Mouse (Mus musculus): ENCODE measurements around the gene Zfand4.

- TF ChIP-seq CTCF (IDR thresholded peaks at IDR 0.05; ENCODE audit: extremely low read depth, insufficient read depth, insufficient read length, insufficient replicate concordance) (no peak), POLR2A (IDR thresholded peaks at IDR 0.05; ENCODE audit: low read depth, low read length) (no peak)
Measured at GRCm38 (mm10) chr6:116337835-116338501, 73.9 kb downstream of the Zfand4 start, which contains the start of gene March8.
